Mouse (Mus musculus): ENCODE results near the gene Pik3ap1. TPM values are rescaled to one million over a fixed set of nuclear protein-coding genes. Genes with fewer than 3 reads are reported as not detected.
A peak's percentile ranks its signal among the peaks of the same experiment; 100 is the strongest.

Gene Pik3ap1
- total and polyA plus RNA-seq, 3 experiments = 1.3 to 2.0 (median 2.0) TPM

DNA sequence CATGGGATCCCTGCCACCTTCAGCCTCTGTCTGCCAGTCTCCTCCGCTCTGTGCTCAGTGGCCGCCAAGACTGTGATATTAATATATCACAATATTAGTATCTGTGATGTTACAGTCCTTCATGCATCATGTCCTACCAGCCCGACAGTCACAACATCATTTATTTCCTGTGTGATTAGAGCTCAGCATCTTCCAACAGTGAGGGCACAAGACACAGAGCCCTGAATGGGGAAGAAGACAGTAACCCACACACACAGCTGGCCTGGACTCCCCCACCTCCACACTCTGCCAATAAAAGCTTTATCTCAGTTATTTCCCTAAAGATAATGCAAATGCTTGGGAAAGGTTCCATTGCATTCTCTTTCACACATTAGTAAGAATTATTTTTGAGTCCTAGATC lies 35.3 kb downstream of the Pik3ap1 start:
- Histone ChIP-seq H3K36me3 (ENCODE audit: control insufficient read depth, insufficient read depth, low read length) (no peaks in the 10 kb centered on the region), H3K4me3 (no peak overlapping the region), H3K9ac (ENCODE audit: low read depth, low read length) (no peak overlapping the region), H3K27me3 (ENCODE audit: control insufficient read depth, insufficient read depth, low read length) (no peaks in the 10 kb centered on the region), H3K27ac (no peak overlapping the region), H3K4me1 (ENCODE audit: control insufficient read depth, insufficient read depth, low read length) (no peaks in the 10 kb centered on the region), H3K79me2 (replicated peaks; ENCODE audit: control insufficient read depth, insufficient read depth, low read length) (no peaks in the 10 kb centered on the region)
- 78% methylated on average over 3 of the region's 3 CpGs for WGBS
- no peak for DNase-seq
- intact Hi-C loops (cut with DNase I) = no loop called here
- TF ChIP-seq POLR2A (IDR thresholded peaks at IDR 0.05; ENCODE audit: insufficient read depth, low read depth, low read length) (no peak), CTCF (IDR thresholded peaks at IDR 0.05) (no peak), EP300 (IDR thresholded peaks at IDR 0.05; ENCODE audit: insufficient read depth, low read depth, low read length) (no peak)

DNA sequence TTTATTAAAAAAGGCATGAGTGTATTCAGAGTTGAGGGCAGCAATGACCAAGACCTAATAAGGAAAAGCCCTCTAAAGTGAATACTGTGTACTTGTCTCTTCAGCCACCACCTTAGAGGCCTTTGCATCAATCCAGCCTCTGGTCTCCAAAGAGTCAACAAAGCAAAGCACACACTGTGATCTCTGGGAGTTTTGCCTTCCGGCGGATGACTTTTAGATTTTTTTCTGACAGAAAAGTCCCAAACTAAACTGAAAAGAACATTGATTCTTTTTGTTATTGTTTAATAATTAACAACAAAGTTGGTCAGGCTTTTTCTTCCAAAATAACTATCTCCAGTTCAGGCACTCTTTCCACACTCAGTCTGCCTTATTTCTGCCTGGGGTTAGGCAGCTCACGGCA lies 36.7 kb downstream of the Pik3ap1 start:
- intact Hi-C loops (cut with DNase I) = no loop called here
- no peak for DNase-seq
- Histone ChIP-seq H3K36me3 (ENCODE audit: control insufficient read depth, insufficient read depth, low read length) (no peaks in the 10 kb centered on the region), H3K27me3 (ENCODE audit: control insufficient read depth, insufficient read depth, low read length) (no peaks in the 10 kb centered on the region), H3K4me1 (ENCODE audit: control insufficient read depth, insufficient read depth, low read length) (no peaks in the 10 kb centered on the region), H3K27ac (no peak overlapping the region), H3K4me3 (no peak overlapping the region), H3K9ac (ENCODE audit: low read depth, low read length) (no peak overlapping the region), H3K79me2 (replicated peaks; ENCODE audit: control insufficient read depth, insufficient read depth, low read length) (no peaks in the 10 kb centered on the region)
- WGBS = 94% methylated on average over 3 of the region's 3 CpGs
- no peak for TF ChIP-seq CTCF (IDR thresholded peaks at IDR 0.05)

DNA sequence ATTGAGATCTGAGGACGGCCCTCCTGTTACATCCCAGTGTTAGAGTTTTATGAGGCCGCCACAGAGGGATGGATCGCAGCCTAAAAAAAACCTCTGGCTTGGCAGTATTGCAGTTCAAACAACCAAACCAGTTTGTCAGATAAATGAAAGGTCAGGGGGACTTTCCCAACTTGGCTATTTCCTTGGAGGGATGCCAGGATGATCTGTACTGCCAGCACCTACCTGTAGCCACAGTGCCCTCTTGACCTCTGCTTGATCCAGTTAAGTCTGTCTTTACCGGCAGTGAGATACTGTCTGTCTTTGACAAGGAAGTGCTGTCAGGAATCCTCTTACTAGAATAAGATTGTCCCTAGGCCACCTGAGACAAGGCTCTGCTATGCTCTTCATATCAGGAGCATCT lies 37.6 kb downstream of the Pik3ap1 start:
- DNase-seq = no peak
- H3K27me3 ChIP-seq (ENCODE audit: control insufficient read depth, insufficient read depth, low read length) = no peaks in the 10 kb centered on the region
- no peaks in the 10 kb centered on the region for H3K4me1 ChIP-seq (ENCODE audit: control insufficient read depth, insufficient read depth, low read length)
- H3K79me2 ChIP-seq (replicated peaks; ENCODE audit: control insufficient read depth, insufficient read depth, low read length) = no peaks in the 10 kb centered on the region
- no peak for TF ChIP-seq CTCF (IDR thresholded peaks at IDR 0.05)
- TF ChIP-seq EP300 (IDR thresholded peaks at IDR 0.05; ENCODE audit: insufficient read depth, low read depth, low read length) = no peak
- TF ChIP-seq POLR2A (IDR thresholded peaks at IDR 0.05; ENCODE audit: insufficient read depth, low read depth, low read length) = no peak
- no peaks in the 10 kb centered on the region for H3K36me3 ChIP-seq (ENCODE audit: control insufficient read depth, insufficient read depth, low read length)
- 63% methylated on average over 4 of the region's 4 CpGs for WGBS
- no peak overlapping the region for H3K9ac ChIP-seq (ENCODE audit: low read depth, low read length)
- H3K27ac ChIP-seq = no peak overlapping the region
- H3K4me3 ChIP-seq = no peak overlapping the region
- intact Hi-C loops (cut with DNase I) = no loop called here

DNA sequence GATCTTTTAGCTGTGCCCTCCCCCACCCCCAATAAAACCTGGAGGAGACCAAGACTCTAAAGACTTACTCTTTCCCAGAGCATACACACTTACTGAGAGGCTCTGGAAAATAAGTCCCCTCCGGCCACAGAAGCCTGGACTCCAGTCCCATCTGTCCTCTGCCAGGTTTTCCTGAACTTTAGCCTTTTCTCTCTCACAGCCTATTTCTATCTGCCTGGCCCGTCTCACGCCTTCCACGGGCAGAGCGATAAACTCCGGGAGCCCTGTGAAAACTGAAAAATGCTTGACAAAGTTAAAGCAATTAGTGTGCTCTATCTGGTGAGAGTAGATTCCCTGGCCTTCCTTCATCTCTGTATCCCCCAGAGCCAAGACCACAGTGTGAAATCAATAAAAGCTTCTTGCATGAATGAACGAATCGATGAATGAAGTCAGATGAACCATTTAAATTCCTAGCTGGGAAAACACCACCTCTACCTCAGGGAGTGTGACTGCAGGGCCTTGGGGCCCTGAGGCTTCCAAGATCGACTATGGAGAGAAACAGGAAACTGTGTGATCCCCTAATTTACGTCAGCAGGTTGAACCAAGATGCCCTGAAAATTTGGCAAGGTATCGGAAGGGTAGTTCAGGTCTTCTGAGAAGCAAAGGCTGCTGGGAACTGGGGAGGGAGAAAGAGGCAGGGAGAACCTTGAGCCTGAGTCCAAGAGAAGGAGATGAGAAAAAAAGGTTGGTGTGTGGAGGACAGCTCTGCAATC lies 38.6 kb downstream of the Pik3ap1 start:
- intact Hi-C loops (cut with DNase I) = no loop called here
- H3K9ac ChIP-seq (ENCODE audit: low read depth, low read length) = no peak overlapping the region
- H3K27me3 ChIP-seq (ENCODE audit: control insufficient read depth, insufficient read depth, low read length) = no peaks in the 10 kb centered on the region
- no peak for TF ChIP-seq EP300 (IDR thresholded peaks at IDR 0.05; ENCODE audit: insufficient read depth, low read depth, low read length)
- no peak for TF ChIP-seq CTCF (IDR thresholded peaks at IDR 0.05)
- no peak for TF ChIP-seq POLR2A (IDR thresholded peaks at IDR 0.05; ENCODE audit: insufficient read depth, low read depth, low read length)
- no peak for DNase-seq
- H3K4me3 ChIP-seq = no peak overlapping the region
- no peaks in the 10 kb centered on the region for H3K79me2 ChIP-seq (replicated peaks; ENCODE audit: control insufficient read depth, insufficient read depth, low read length)
- 71% methylated on average over 11 of the region's 11 CpGs for WGBS
- H3K27ac ChIP-seq = no peak overlapping the region
- H3K4me1 ChIP-seq (ENCODE audit: control insufficient read depth, insufficient read depth, low read length) = no peaks in the 10 kb centered on the region; the same call in 1 of the 2 replicates
- no peaks in the 10 kb centered on the region for H3K36me3 ChIP-seq (ENCODE audit: control insufficient read depth, insufficient read depth, low read length)

DNA sequence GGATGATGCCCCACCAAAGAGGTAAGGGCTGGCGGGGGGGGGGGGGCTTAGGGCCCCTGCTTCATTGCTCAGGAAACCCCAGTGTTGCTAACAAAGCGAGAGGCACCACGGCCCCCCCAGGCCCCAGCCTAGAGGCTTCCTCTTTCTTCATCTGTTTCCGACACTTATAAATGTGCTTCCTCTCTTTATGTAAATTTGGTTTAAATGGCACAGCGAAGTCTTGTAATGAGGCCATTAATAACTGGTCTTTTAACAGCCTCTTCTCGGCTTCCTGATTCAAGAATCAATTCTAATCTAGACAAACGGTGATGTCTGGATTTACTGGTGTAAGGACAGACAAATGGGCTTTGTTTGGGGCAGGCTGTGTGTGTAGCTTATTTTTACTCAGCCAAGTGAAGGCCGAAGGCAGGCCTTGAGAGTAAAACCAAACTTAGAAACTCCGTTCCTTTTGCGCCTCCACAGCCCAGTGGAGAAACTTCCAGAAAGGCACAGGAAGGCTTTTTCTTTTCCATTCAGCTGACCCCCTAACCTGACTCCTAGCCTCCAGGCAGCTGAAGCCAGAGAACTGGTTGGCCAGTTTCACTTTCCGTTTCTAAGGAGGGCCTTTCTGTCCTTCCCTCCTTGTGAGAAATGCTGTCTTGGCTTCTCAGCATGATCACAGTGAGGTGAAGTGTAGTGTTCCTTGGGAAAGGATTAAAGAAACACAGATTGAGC lies 39.7 kb downstream of the Pik3ap1 start:
- TF ChIP-seq POLR2A (IDR thresholded peaks at IDR 0.05; ENCODE audit: insufficient read depth, low read depth, low read length) (no peak), CTCF (IDR thresholded peaks at IDR 0.05) (no peak), EP300 (IDR thresholded peaks at IDR 0.05; ENCODE audit: insufficient read depth, low read depth, low read length) (no peak)
- H3K4me3 ChIP-seq = 0 out of 2 replicates have a peak overlapping the region, but pooled peaks have one; percentile 7

DNA sequence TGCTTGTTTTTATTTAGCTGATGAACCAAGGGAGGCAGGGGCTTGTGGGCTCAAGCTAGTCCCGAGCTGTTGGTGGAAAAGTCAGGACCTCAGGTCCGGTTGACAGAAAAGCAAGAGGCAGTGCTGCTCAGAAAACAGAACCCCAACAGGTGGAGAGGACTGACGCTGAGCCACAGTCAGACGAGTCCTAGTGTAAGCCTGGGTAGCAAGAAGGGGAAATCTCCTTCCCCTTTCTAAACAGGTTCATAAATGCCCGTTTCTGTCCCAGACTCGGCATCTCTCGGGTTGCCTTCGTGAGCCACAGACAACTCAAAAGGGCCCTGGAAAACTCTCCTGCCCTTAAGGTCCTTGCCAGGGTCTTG lies 40.3 kb downstream of the Pik3ap1 start:
- Histone ChIP-seq H3K4me1 (ENCODE audit: control insufficient read depth, insufficient read depth, low read length) (no peaks in the 10 kb centered on the region; the same call in 1 of the 2 replicates), H3K36me3 (ENCODE audit: control insufficient read depth, insufficient read depth, low read length) (no peaks in the 10 kb centered on the region), H3K4me3 (no peak overlapping the region), H3K27me3 (ENCODE audit: control insufficient read depth, insufficient read depth, low read length) (no peaks in the 10 kb centered on the region), H3K9ac (ENCODE audit: low read depth, low read length) (no peak overlapping the region), H3K27ac (peak overlapping the region; percentile 54), H3K79me2 (replicated peaks; ENCODE audit: control insufficient read depth, insufficient read depth, low read length) (no peaks in the 10 kb centered on the region)
- 84% methylated on average over 8 of the region's 8 CpGs for WGBS
- TF ChIP-seq CTCF (IDR thresholded peaks at IDR 0.05) (no peak), EP300 (IDR thresholded peaks at IDR 0.05; ENCODE audit: insufficient read depth, low read depth, low read length) (no peak), POLR2A (IDR thresholded peaks at IDR 0.05; ENCODE audit: insufficient read depth, low read depth, low read length) (no peak)
- no peak for DNase-seq
- intact Hi-C loops (cut with DNase I) = no loop called here

More for the DNA sequence above, 39.7 kb downstream of the Pik3ap1 start:
- Histone ChIP-seq H3K4me1 (ENCODE audit: control insufficient read depth, insufficient read depth, low read length) (no peaks in the 10 kb centered on the region; the same call in 1 of the 2 replicates), H3K27ac (peak overlapping the region; percentile 54), H3K36me3 (ENCODE audit: control insufficient read depth, insufficient read depth, low read length) (no peaks in the 10 kb centered on the region), H3K27me3 (ENCODE audit: control insufficient read depth, insufficient read depth, low read length) (no peaks in the 10 kb centered on the region), H3K9ac (ENCODE audit: low read depth, low read length) (no peak overlapping the region), H3K79me2 (replicated peaks; ENCODE audit: control insufficient read depth, insufficient read depth, low read length) (no peaks in the 10 kb centered on the region)
- intact Hi-C loops (cut with DNase I) = no loop called here
- DNase-seq = peak in 1 of 2 experiments; percentile 68
- WGBS = 41% methylated on average over 11 of the region's 11 CpGs
